Mouse (Mus musculus) 416B (cell line): ENCODE measurements around the gene Rbfox1.

ENCODE experiments used
- DNase-seq: peaks from one replicate; pipeline ENCODE4 v3.0.0; 2011; ENCODE audit warnings: low read depth

The Rbfox1 gene

GRCm38 (mm10) chr16:6097244-6098040, 212.3 kb downstream of the Rbfox1 start:
- DNase-seq, result no peak

- DNase-seq, result peak; percentile 22
Measured at GRCm38 (mm10) chr16:6098116-6098515, 213.0 kb downstream of the Rbfox1 start.

GRCm38 (mm10) chr16:6099598-6099997, 214.4 kb downstream of the Rbfox1 start:
- DNase-seq, result no peak

- peak; percentile 94 for DNase-seq
Measured at GRCm38 (mm10) chr16:6100421-6100877, 215.3 kb downstream of the Rbfox1 start.

GRCm38 (mm10) chr16:6103713-6104112, 218.6 kb downstream of the Rbfox1 start:
- no peak for DNase-seq

GRCm38 (mm10) chr16:6110121-6110520, 225.0 kb downstream of the Rbfox1 start:
- no peak for DNase-seq

GRCm38 (mm10) chr16:6113836-6114475, 228.8 kb downstream of the Rbfox1 start:
- no peak for DNase-seq

- DNase-seq, result peak; percentile 83
Measured at GRCm38 (mm10) chr16:6119472-6119871, 234.3 kb downstream of the Rbfox1 start.

GRCm38 (mm10) chr16:6121232-6121631, 236.1 kb downstream of the Rbfox1 start:
- peak; percentile 71 for DNase-seq

GRCm38 (mm10) chr16:6122859-6123258, 237.7 kb downstream of the Rbfox1 start:
- DNase-seq, result peak; percentile 20

- peak; percentile 95 for DNase-seq
Measured at GRCm38 (mm10) chr16:6128314-6128713, 243.2 kb downstream of the Rbfox1 start.

GRCm38 (mm10) chr16:6135016-6135415, 249.9 kb downstream of the Rbfox1 start:
- DNase-seq, result no peak

GRCm38 (mm10) chr16:6139432-6139831, 254.3 kb downstream of the Rbfox1 start:
- DNase-seq, result peak; percentile 60

- no peak for DNase-seq
Measured at GRCm38 (mm10) chr16:6147957-6148356, 262.8 kb downstream of the Rbfox1 start.

GRCm38 (mm10) chr16:6149345-6149744, 264.2 kb downstream of the Rbfox1 start:
- no peak for DNase-seq

GRCm38 (mm10) chr16:6155556-6155955, 270.4 kb downstream of the Rbfox1 start:
- DNase-seq, result no peak

GRCm38 (mm10) chr16:6164476-6164875, 279.3 kb downstream of the Rbfox1 start:
- DNase-seq, result no peak

GRCm38 (mm10) chr16:6169346-6169745, 284.2 kb downstream of the Rbfox1 start:
- DNase-seq, result no peak

GRCm38 (mm10) chr16:6180819-6181218, 295.7 kb downstream of the Rbfox1 start:
- no peak for DNase-seq

GRCm38 (mm10) chr16:6182329-6182728, 297.2 kb downstream of the Rbfox1 start:
- no peak for DNase-seq

- DNase-seq, result no peak
Measured at GRCm38 (mm10) chr16:6192358-6192757, 307.2 kb downstream of the Rbfox1 start.

GRCm38 (mm10) chr16:6206431-6206830, 321.3 kb downstream of the Rbfox1 start:
- DNase-seq, result no peak

- DNase-seq, result no peak
Measured at GRCm38 (mm10) chr16:6212916-6213315, 327.8 kb downstream of the Rbfox1 start.
